Mouse (Mus musculus): Measurements from ENCODE around the gene Mras. TPM values are rescaled to one million over a fixed set of nuclear protein-coding genes. Genes with fewer than 3 reads are reported as not detected.

Mras gene
- total and polyA plus RNA-seq, 3 experiments: 0.17 TPM; not detected in 2

GRCm38 (mm10) chr9:99393146-99393545 lies 44.0 kb downstream of the Mras start:
- no peak for TF ChIP-seq USF1 (IDR thresholded peaks at IDR 0.05; ENCODE audit: low read depth, low read length)
- TF ChIP-seq MYC (IDR thresholded peaks at IDR 0.05; ENCODE audit: low read depth, low read length): no peak
- no peak for TF ChIP-seq RCOR1 (IDR thresholded peaks at IDR 0.05; ENCODE audit: low read depth, low read length)
- no peak for TF ChIP-seq SIN3A (IDR thresholded peaks at IDR 0.05; ENCODE audit: low read length)
- TF ChIP-seq MAX (IDR thresholded peaks at IDR 0.05; ENCODE audit: low read length): no peak
- no peak for TF ChIP-seq ELF1 (IDR thresholded peaks at IDR 0.05; ENCODE audit: low read depth, low read length)
- no peak for TF ChIP-seq RAD21 (IDR thresholded peaks at IDR 0.05; ENCODE audit: low read depth, low read length)
- no peak for TF ChIP-seq GATA1 (IDR thresholded peaks at IDR 0.05; ENCODE audit: low read depth, low read length)
- no peak for TF ChIP-seq MAFK (IDR thresholded peaks at IDR 0.05; ENCODE audit: borderline replicate concordance, low read depth, low read length)
- no peak for TF ChIP-seq SMC3 (IDR thresholded peaks at IDR 0.05; ENCODE audit: low read depth, low read length)
- no peak for TF ChIP-seq TBP (IDR thresholded peaks at IDR 0.05; ENCODE audit: low read depth, low read length)
- TF ChIP-seq ZKSCAN1 (IDR thresholded peaks at IDR 0.05; ENCODE audit: low read depth, low read length): no peak
- no peak for TF ChIP-seq CTCF (IDR thresholded peaks at IDR 0.05 in 2 of 3, conservative IDR thresholded peaks at IDR 0.05 in 1 of 3; ENCODE audit: control insufficient read depth in 1 of 3, insufficient read depth in 1 of 3, low read depth in 2 of 3, low read length in 3 of 3, poor library complexity in 1 of 3, severe bottlenecking in 1 of 3)
- TF ChIP-seq CHD1 (IDR thresholded peaks at IDR 0.05; ENCODE audit: low read depth, low read length): no peak
- H3K4me1 ChIP-seq (ENCODE audit: control insufficient read depth in 1 of 2, insufficient read depth in 2 of 2, low read length in 2 of 2): no peaks in the 10 kb centered on the region
- no peaks in the 10 kb centered on the region for H3K79me2 ChIP-seq (ENCODE audit: control insufficient read depth, insufficient read depth, low read length, poor library complexity)
- no peaks in the 10 kb centered on the region for H3K9me3 ChIP-seq (replicated peaks; ENCODE audit: insufficient read depth, low read length)
- H3K36me3 ChIP-seq (ENCODE audit: control insufficient read depth in 1 of 2, insufficient read depth in 2 of 2, low read length in 2 of 2): no peaks in the 10 kb centered on the region
- DNase-seq (ENCODE audit: low read depth, low spot score): no peak
- H3K27me3 ChIP-seq (ENCODE audit: control insufficient read depth in 1 of 2, insufficient read depth in 2 of 2, low read length in 2 of 2): peaks cover 2 to 3% of the 10 kb centered on the region in 2 experiments; a peak in 2 of 4 replicates
- no peak overlapping the region for H3K27ac ChIP-seq (ENCODE audit: control insufficient read depth, low read depth, low read length)
- H3K9ac ChIP-seq (ENCODE audit: control insufficient read depth, low read depth, low read length, poor library complexity, severe bottlenecking): no peak overlapping the region
- no peak overlapping the region for H3K4me3 ChIP-seq (ENCODE audit: control insufficient read depth in 1 of 2, insufficient read depth in 1 of 2, low read depth in 2 of 2, low read length in 2 of 2)

GRCm38 (mm10) chr9:99391557-99391956 lies 45.6 kb downstream of the Mras start:
- Histone ChIP-seq H3K9me3 (replicated peaks; ENCODE audit: insufficient read depth, low read length) (no peaks in the 10 kb centered on the region), H3K36me3 (ENCODE audit: control insufficient read depth in 1 of 2, insufficient read depth in 2 of 2, low read length in 2 of 2) (no peaks in the 10 kb centered on the region), H3K27ac (ENCODE audit: control insufficient read depth, low read depth, low read length) (no peak overlapping the region), H3K27me3 (ENCODE audit: control insufficient read depth in 1 of 2, insufficient read depth in 2 of 2, low read length in 2 of 2) (peaks cover 2% of the 10 kb centered on the region in 2 experiments; a peak in 1 of 4 replicates), H3K79me2 (ENCODE audit: control insufficient read depth, insufficient read depth, low read length, poor library complexity) (no peaks in the 10 kb centered on the region), H3K4me3 (ENCODE audit: control insufficient read depth in 1 of 2, insufficient read depth in 1 of 2, low read depth in 2 of 2, low read length in 2 of 2) (no peak overlapping the region), H3K4me1 (ENCODE audit: control insufficient read depth in 1 of 2, insufficient read depth in 2 of 2, low read length in 2 of 2) (no peaks in the 10 kb centered on the region), H3K9ac (ENCODE audit: control insufficient read depth, low read depth, low read length, poor library complexity, severe bottlenecking) (no peak overlapping the region)
- DNase-seq (ENCODE audit: low read depth, low spot score): no peak
- TF ChIP-seq USF1 (IDR thresholded peaks at IDR 0.05; ENCODE audit: low read depth, low read length) (no peak), TAL1 (IDR thresholded peaks at IDR 0.05; ENCODE audit: low read length) (no peak), MYC (IDR thresholded peaks at IDR 0.05; ENCODE audit: low read depth, low read length) (no peak), CHD1 (IDR thresholded peaks at IDR 0.05; ENCODE audit: low read depth, low read length) (no peak), ETS1 (IDR thresholded peaks at IDR 0.05; ENCODE audit: low read depth, low read length) (no peak)

GRCm38 (mm10) chr9:99390716-99391115 lies 46.5 kb downstream of the Mras start:
- DNase-seq (ENCODE audit: low read depth, low spot score): no peak
- Histone ChIP-seq H3K4me3 (ENCODE audit: control insufficient read depth in 1 of 2, insufficient read depth in 1 of 2, low read depth in 2 of 2, low read length in 2 of 2) (no peak overlapping the region), H3K36me3 (ENCODE audit: control insufficient read depth in 1 of 2, insufficient read depth in 2 of 2, low read length in 2 of 2) (no peaks in the 10 kb centered on the region), H3K4me1 (ENCODE audit: control insufficient read depth in 1 of 2, insufficient read depth in 2 of 2, low read length in 2 of 2) (no peaks in the 10 kb centered on the region), H3K79me2 (ENCODE audit: control insufficient read depth, insufficient read depth, low read length, poor library complexity) (no peaks in the 10 kb centered on the region), H3K27ac (ENCODE audit: control insufficient read depth, low read depth, low read length) (no peak overlapping the region), H3K9me3 (replicated peaks; ENCODE audit: insufficient read depth, low read length) (no peaks in the 10 kb centered on the region), H3K9ac (ENCODE audit: control insufficient read depth, low read depth, low read length, poor library complexity, severe bottlenecking) (no peak overlapping the region), H3K27me3 (ENCODE audit: control insufficient read depth in 1 of 2, insufficient read depth in 2 of 2, low read length in 2 of 2) (peaks cover 2% of the 10 kb centered on the region in 2 experiments; a peak in 1 of 4 replicates)
- no peak for TF ChIP-seq MXI1 (IDR thresholded peaks at IDR 0.05; ENCODE audit: low read depth, low read length)
- no peak for TF ChIP-seq HCFC1 (IDR thresholded peaks at IDR 0.05; ENCODE audit: low read depth, low read length)
- no peak for TF ChIP-seq MAX (IDR thresholded peaks at IDR 0.05; ENCODE audit: low read length)
- no peak for TF ChIP-seq TAL1 (IDR thresholded peaks at IDR 0.05; ENCODE audit: low read length)
- no peak for TF ChIP-seq UBTF (IDR thresholded peaks at IDR 0.05; ENCODE audit: borderline replicate concordance, insufficient read depth, low read depth, low read length)
- TF ChIP-seq ELF1 (IDR thresholded peaks at IDR 0.05; ENCODE audit: low read depth, low read length): no peak
- no peak for TF ChIP-seq ZMIZ1 (IDR thresholded peaks at IDR 0.05; ENCODE audit: low read depth, low read length)
- TF ChIP-seq MYB (IDR thresholded peaks at IDR 0.05; ENCODE audit: low read depth, low read length): no peak
- no peak for TF ChIP-seq SMC3 (IDR thresholded peaks at IDR 0.05; ENCODE audit: low read depth, low read length)
- no peak for TF ChIP-seq GABPA (IDR thresholded peaks at IDR 0.05; ENCODE audit: low read depth, low read length)
- no peak for TF ChIP-seq MAZ (IDR thresholded peaks at IDR 0.05; ENCODE audit: low read depth, low read length)
- TF ChIP-seq MAFK (IDR thresholded peaks at IDR 0.05; ENCODE audit: borderline replicate concordance, low read depth, low read length): no peak
- no peak for TF ChIP-seq CHD1 (IDR thresholded peaks at IDR 0.05; ENCODE audit: low read depth, low read length)
- no peak for TF ChIP-seq USF1 (IDR thresholded peaks at IDR 0.05; ENCODE audit: low read depth, low read length)
- TF ChIP-seq TCF12 (IDR thresholded peaks at IDR 0.05; ENCODE audit: low read depth, low read length): no peak
- TF ChIP-seq MYC (IDR thresholded peaks at IDR 0.05; ENCODE audit: low read depth, low read length): no peak
- TF ChIP-seq ZNF384 (IDR thresholded peaks at IDR 0.05; ENCODE audit: low read depth, low read length): no peak
